Mouse (Mus musculus) lung, adult 2 months (tissue): Measurements from ENCODE around the gene Epn3. TPM values are rescaled to one million over a fixed set of nuclear protein-coding genes. Genes with fewer than 3 reads are reported as not detected.

Experiments used
- DNase-seq: peaks from one replicate; pipeline ENCODE4 v3.0.0; 2022
- H3K4me1 ChIP-seq: fragments of 200-500 bp; 2 replicates; pipeline ENCODE4 v1.6.1; 2011; ENCODE audit warnings: low read length; ENCODE audit not compliant: control insufficient read depth, insufficient read depth
- H3K4me3 ChIP-seq: fragments of 200-500 bp; replicated peaks from 2 replicates; pipeline ENCODE3; 2011; ENCODE audit warnings: low read depth, mild to moderate bottlenecking, control low read depth, low read length; ENCODE audit errors: extremely low read depth
- CTCF ChIP-seq: fragments of 200-500 bp; IDR thresholded peaks from 2 replicates; pipeline ENCODE4 v1.5.1; 2011; ENCODE audit warnings: mild to moderate bottlenecking, low read length, control low read depth; ENCODE audit not compliant: insufficient read depth
- POLR2A ChIP-seq: fragments of 200-500 bp; IDR thresholded peaks from 2 replicates; pipeline ENCODE4 v1.6.1; 2011; ENCODE audit warnings: low read depth, mild to moderate bottlenecking, control low read depth, low read length, borderline replicate concordance; ENCODE audit errors: extremely low read depth
- WGBS: fragments of 180-500 bp; shearing (Covaris S2); methylation state at CpG from one replicate; pipeline ENCODE4 v1.1.7; 2018; 5-methylcytosine and 5-hydroxymethylcytosine counted together
- polyA plus RNA-seq: library from polyadenylated mRNA; depleted of rRNA; stranded (reverse); fragments of >200 nt; gene quantifications from 2 replicates; pipeline ENCODE4 v1.2.3, GENCODE M21; 2012

Epn3 gene
- polyA plus RNA-seq, 1 experiment, result 62.2 TPM

DNA sequence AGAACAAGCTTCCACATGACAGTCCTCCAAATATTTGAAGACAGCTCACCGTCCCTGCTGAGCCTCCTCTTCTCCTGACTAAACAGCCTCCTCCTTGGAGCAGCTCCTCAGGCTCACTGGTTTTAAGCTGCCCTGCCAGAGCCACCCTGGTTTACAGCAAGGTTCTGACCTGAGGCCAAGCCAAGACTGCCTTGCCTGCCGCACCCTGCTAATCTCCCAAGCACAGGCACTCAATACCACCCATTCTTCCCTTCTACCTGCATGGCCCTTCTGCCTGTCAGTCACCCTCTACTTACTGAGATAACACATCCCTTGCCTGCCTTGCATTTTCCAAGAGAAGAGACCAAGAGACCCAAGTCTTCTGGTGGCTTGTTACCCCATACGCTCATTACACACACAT is 43.4 kb downstream of the Epn3 start:
- no peak for TF ChIP-seq POLR2A
- TF ChIP-seq CTCF, result no peak
- 60% methylated on average over 3 of the region's 3 CpGs for WGBS
- no peak for DNase-seq
- H3K4me3 ChIP-seq, result no peak overlapping the region
- no peaks in the 10 kb centered on the region for H3K4me1 ChIP-seq

DNA sequence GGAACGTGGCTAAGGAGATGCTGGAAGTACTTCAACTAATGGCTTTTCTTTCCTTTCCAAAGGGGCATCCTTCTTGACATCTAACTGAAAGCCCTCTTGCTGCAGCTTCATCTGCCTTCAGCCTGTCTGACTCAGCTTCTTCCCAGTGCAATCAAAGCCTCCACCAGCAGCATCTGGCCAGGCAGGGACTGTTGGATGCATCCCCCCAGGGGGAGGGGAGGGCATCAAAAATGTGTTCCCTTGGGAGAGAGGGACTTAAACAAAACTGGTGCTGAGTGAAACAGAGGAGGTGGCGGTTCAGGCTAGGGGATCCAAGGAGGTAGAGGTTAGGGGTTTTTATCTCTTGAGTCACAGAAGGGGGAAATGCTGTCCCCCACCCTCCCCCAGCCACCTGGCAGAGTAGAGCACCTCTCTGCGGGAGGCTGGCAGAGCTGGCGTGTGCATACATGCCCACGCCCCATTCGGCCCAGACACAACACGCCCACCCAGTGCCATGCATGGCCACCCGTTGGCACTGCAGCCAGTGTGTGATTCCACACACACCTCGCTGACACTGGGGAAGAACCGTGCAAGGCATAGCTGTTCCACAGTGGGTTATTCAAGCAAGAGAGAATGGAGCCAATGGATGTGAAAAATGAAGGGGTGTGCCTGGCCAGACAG is 44.5 kb downstream of the Epn3 start:
- Histone ChIP-seq H3K4me3 (no peak overlapping the region), H3K4me1 (peaks cover 6% of the 10 kb centered on the region)
- 72% methylated on average over 10 of the region's 10 CpGs for WGBS
- TF ChIP-seq POLR2A (no peak), CTCF (no peak)
- DNase-seq, result no peak

DNA sequence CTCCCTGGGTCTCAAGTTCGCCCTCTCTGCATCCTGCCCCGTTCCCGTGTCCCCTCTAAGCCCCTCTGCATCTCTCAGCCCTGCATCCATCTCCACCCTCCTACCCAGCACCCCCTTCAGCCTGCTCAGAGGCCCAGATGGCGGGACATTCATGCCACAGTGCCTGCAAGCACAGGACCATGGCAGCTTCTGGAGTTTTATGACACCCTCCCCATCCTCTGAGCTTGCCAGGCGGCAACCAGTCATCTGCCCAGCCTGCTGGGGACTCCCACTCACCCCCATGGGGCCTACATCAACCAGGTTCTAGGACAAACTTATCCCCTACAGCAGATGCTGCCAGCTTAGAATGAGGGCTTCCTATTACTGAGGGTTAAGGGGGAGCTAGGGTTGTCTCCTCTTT is 45.0 kb downstream of the Epn3 start:
- WGBS, result 71% methylated on average over 5 of the region's 5 CpGs

DNA sequence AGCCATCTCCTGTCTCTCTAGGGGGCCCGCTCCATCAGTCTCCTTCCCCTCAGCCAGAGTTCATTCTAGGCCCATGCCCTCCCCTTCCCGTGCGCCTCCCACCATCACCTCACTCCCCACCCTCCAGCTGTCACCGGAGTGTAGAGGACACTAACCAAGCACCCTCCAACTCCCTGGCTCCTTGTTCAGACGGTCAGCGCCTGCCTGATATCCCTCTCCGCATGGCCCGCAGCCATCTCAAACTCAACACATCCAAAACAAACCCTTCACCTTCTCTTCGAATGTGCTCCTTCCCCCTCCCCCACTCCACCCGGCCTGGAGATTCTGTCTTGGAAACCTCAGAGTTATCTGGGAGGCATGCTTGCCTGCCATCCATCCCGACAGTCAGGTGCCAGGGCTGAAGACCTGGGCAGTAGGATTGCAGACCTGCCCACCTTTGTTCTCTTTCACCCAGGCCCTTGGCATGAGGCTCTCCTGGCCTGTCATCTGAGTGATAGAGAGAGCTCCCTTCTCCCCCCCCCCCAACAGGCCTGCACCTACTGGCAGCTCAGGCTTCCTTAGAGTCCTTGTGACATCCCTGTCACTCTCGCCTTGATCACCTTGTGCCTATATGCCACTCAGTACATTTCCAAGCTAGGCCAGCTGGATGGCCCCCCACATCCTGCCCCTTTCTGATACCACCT is 48.5 kb downstream of the Epn3 start:
- Histone ChIP-seq H3K4me3 (no peak overlapping the region), H3K4me1 (peaks cover 6% of the 10 kb centered on the region)
- WGBS, result 57% methylated on average over 12 of the region's 12 CpGs
- TF ChIP-seq POLR2A (no peak), CTCF (no peak)
- DNase-seq, result peak; percentile 34

More for the DNA sequence above, 45.0 kb downstream of the Epn3 start:
- TF ChIP-seq POLR2A, result no peak
- no peak for TF ChIP-seq CTCF
- no peak for DNase-seq
- Histone ChIP-seq H3K4me3 (no peak overlapping the region), H3K4me1 (peaks cover 6% of the 10 kb centered on the region)

DNA sequence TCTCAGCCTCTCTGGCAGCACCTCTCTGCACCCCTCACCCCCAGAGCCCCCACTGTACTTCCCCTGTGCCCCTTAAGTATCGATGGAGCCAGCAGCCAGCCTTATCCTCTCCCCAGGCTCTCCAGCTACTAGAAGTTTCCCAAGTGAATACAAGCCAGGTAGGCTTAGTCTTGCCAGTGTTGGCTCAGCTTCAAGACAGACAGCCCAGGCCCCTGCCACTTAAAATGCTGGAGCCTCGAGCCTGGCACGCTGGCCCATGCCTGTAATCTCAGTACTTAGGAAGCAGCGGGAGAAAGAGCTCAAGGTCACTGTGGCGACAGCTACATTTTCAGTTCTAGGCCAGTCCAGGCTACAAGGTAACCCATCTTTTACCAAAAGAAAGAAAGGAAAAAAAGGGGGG is 49.9 kb downstream of the Epn3 start:
- Histone ChIP-seq H3K4me3 (no peak overlapping the region), H3K4me1 (peaks cover 6% of the 10 kb centered on the region)
- no peak for DNase-seq
- 56% methylated on average over 5 of the region's 5 CpGs for WGBS
- TF ChIP-seq CTCF (no peak), POLR2A (no peak)

DNA sequence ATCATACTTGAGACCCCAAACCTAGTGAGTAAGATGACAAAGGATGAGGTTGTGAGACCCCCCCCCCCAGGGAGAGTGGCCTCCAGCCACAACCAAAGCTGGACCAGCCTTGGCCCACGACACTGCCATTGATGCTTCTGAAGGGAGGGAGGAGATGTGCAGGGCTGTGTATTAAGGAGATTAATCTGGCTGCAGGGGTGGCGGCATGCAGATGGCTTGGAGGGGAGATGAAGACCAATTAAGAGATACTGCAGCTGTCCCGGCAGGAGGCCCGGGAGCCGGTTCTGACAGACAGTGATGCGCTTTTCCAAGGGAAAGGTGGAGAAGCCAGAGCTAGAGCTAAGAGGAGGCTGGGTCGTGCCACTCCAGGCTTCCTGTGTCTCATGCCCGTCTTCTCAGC is 50.5 kb downstream of the Epn3 start:
- 71% methylated on average over 8 of the region's 8 CpGs for WGBS
- no peak for DNase-seq
- no peak overlapping the region for H3K4me3 ChIP-seq
- H3K4me1 ChIP-seq, result peaks cover 6% of the 10 kb centered on the region
- TF ChIP-seq POLR2A, result no peak
- TF ChIP-seq CTCF, result no peak

DNA sequence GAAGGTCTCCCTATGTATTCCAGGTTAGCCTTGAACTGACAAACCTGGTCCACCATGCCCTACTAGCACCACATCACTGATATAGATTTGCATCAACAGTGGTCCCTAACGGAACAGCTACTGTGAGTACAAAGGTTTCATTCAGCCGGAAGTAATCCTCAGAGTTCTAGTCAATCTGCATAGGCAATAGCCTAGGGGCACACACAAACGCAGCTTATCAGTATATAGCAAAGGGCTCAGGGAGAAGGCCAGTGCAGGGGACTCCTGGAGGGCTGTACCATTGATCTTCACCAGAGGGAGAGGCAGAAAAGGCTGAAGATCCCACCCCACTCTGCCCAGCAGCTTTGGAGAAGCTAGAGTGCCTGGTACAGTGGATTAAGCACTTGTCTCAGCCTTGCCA is 52.8 kb downstream of the Epn3 start:
- no peak overlapping the region for H3K4me3 ChIP-seq
- TF ChIP-seq CTCF, result no peak
- no peak for TF ChIP-seq POLR2A
- WGBS, result 69% methylated on average over 3 of the region's 3 CpGs
- peaks cover 6% of the 10 kb centered on the region for H3K4me1 ChIP-seq
- DNase-seq, result no peak

DNA sequence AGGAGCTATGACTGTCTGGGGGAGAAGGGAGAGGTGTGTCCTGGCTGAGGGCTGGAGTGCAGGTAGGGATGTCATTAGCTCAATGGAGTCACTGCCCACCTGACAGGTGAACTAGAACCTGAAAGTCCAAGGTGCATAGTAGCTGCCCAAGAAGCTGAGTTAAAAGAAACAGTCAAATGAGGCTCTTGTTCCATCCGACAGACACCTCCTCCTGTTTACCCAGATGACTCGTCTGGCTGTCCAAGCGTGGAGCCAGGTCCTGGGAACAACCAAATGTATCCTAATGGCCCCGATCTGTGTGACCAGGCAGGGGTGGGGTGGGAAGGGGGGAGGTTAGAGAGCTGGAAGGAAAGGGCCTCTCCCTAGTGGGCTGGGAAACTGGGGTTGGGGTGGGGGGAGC is 54.5 kb downstream of the Epn3 start:
- WGBS, result 53% methylated on average over 4 of the region's 4 CpGs
- DNase-seq, result no peak

DNA sequence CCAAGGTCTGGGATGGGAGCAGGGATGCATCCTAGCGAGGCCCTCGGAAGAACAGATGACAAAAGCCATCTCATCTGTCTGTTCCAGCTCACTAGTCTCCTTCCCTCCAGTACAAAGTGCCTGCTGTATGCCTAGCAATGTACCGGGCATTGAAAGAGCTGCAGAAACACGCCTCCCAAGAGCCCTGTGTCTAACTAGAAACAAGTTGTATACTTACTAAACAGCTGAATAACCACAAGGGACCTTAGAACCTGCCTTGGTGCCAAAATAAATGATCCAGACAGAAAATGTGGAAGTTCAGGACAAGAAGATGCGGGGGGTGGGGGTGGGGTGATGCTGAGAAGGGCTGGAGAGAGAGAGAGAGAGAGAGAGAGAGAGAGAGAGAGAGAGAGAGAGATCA is 54.9 kb downstream of the Epn3 start:
- TF ChIP-seq POLR2A (no peak), CTCF (no peak)
- 74% methylated on average over 5 of the region's 5 CpGs for WGBS
- DNase-seq, result no peak
- Histone ChIP-seq H3K4me1 (no peaks in the 10 kb centered on the region), H3K4me3 (no peak overlapping the region)

More for the DNA sequence above, 54.5 kb downstream of the Epn3 start:
- H3K4me3 ChIP-seq, result no peak overlapping the region
- no peaks in the 10 kb centered on the region for H3K4me1 ChIP-seq
- TF ChIP-seq POLR2A (no peak), CTCF (no peak)

DNA sequence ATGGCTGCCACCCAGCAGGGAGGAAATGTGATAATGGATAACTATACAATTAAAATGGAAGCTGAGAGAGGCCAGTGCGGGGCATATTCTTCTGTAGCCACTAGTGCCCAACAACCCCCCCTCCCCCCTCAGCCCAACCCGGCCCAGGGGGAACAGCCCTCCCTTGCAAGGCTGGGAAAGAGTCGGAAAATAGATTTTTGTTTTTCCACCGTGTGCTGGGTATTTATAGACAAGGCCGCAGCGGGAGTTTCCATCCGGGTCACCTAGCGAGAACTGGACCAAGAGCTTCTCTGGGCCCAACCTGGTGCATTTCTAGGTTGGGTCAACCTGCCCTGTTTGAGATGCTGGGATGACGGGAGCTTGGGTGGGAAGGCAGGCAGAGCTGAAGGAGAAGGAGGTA is 58.0 kb downstream of the Epn3 start:
- no peak overlapping the region for H3K4me3 ChIP-seq
- WGBS, result 70% methylated on average over 9 of the region's 9 CpGs
- no peak for DNase-seq
- no peaks in the 10 kb centered on the region for H3K4me1 ChIP-seq
- TF ChIP-seq CTCF, result no peak
- TF ChIP-seq POLR2A, result no peak
